Mouse (Mus musculus) MEL (cell line): ENCODE results near the gene Pigq.

Experiments used
- CTCF ChIP-seq, 3 experiments: IDR thresholded peaks in 2 of 3; conservative IDR thresholded peaks in 1 of 3; 2 replicates each; pipeline ENCODE4 v1.5.1; 2011 to 2012; ENCODE audit warnings: low read length in 3 of 3, low read depth in 2 of 3, mild to moderate bottlenecking in 2 of 3, improper control_type of control experiment in 1 of 3, inconsistent platforms in 1 of 3, mixed read lengths in 1 of 3, moderate library complexity in 1 of 3; ENCODE audit not compliant: control insufficient read depth in 1 of 3, insufficient read depth in 1 of 3, poor library complexity in 1 of 3, severe bottlenecking in 1 of 3
- GATA1 ChIP-seq: IDR thresholded peaks from 2 replicates; pipeline ENCODE4 v1.6.1; 2011; ENCODE audit warnings: low read depth, low read length, improper control_type of control experiment
- HCFC1 ChIP-seq: IDR thresholded peaks from 2 replicates; pipeline ENCODE4 v1.6.1; 2012; ENCODE audit warnings: low read depth, mild to moderate bottlenecking, inconsistent platforms, low read length, improper control_type of control experiment, moderate library complexity
- MAFK ChIP-seq: IDR thresholded peaks from 2 replicates; pipeline ENCODE4 v1.6.1; 2011; ENCODE audit warnings: low read depth, mild to moderate bottlenecking, low read length, improper control_type of control experiment, borderline replicate concordance
- POLR2A ChIP-seq, 2 experiments: IDR thresholded peaks; 2 replicates each; pipeline ENCODE4 v1.6.1; 2011 to 2012; ENCODE audit warnings: low read length in 2 of 2, mild to moderate bottlenecking in 2 of 2, control low read depth in 1 of 2, improper control_type of control experiment in 1 of 2, low read depth in 1 of 2, moderate library complexity in 1 of 2; ENCODE audit not compliant: control insufficient read depth in 1 of 2, insufficient read depth in 1 of 2, poor library complexity in 1 of 2

GRCm38 (mm10) chr17:25948051-25948450, 3.3 kb upstream of the Pigq start:
- no peak for TF ChIP-seq CTCF (IDR thresholded peaks at IDR 0.05 in 2 of 3, conservative IDR thresholded peaks at IDR 0.05 in 1 of 3; ENCODE audit: control insufficient read depth in 1 of 3, insufficient read depth in 1 of 3, low read depth in 2 of 3, low read length in 3 of 3, poor library complexity in 1 of 3, severe bottlenecking in 1 of 3)
- TF ChIP-seq POLR2A (IDR thresholded peaks at IDR 0.05; ENCODE audit: control insufficient read depth in 1 of 2, insufficient read depth in 1 of 2, low read depth in 1 of 2, low read length in 2 of 2, poor library complexity in 1 of 2), result no peak
- TF ChIP-seq GATA1, result no peak
- TF ChIP-seq HCFC1, result no peak
- TF ChIP-seq MAFK, result no peak
